Mouse (Mus musculus) forebrain, embryonic 16.5 days (tissue): Measurements from ENCODE around the gene Olfr1493-ps1. TPM values are rescaled to one million over a fixed set of nuclear protein-coding genes. Genes with fewer than 3 reads are reported as not detected.

Experiments used
- ATAC-seq: fragments of 200-750 bp; cut with Nextera tagmentation; 2 replicates; pipeline ENCODE4 v1.8.0; 2017; ENCODE audit warnings: mild to moderate bottlenecking, moderate library complexity
- H3K27ac ChIP-seq: fragments of 300-500 bp; sonication (generic); 2 replicates; pipeline ENCODE4 v1.5.1; 2014; ENCODE audit warnings: low read length, control low read depth
- H3K27me3 ChIP-seq: fragments of 300-500 bp; sonication (generic); replicated peaks from 2 replicates; pipeline ENCODE4 v1.6.1; 2014; ENCODE audit warnings: low read length; ENCODE audit not compliant: control insufficient read depth, insufficient read depth
- H3K36me3 ChIP-seq: fragments of 300-500 bp; sonication (generic); 2 replicates; pipeline ENCODE4 v1.6.1; 2014; ENCODE audit not compliant: control insufficient read depth, insufficient read depth
- H3K4me1 ChIP-seq: fragments of 300-500 bp; sonication (generic); replicated peaks from 2 replicates; pipeline ENCODE4 v1.6.1; 2014; ENCODE audit warnings: low read length; ENCODE audit not compliant: control insufficient read depth, insufficient read depth
- H3K4me2 ChIP-seq: fragments of 300-500 bp; sonication (generic); 2 replicates; pipeline ENCODE4 v1.6.1; 2014; ENCODE audit warnings: mild to moderate bottlenecking, low read length, control low read depth
- H3K4me3 ChIP-seq: fragments of 300-500 bp; sonication (generic); replicated peaks from 2 replicates; pipeline ENCODE4 v1.5.1; 2014; ENCODE audit warnings: mild to moderate bottlenecking, low read length, control low read depth
- H3K9ac ChIP-seq: fragments of 300-500 bp; sonication (generic); replicated peaks from 2 replicates; pipeline ENCODE4 v1.6.1; 2014; ENCODE audit warnings: low read depth, low read length, control low read depth
- H3K9me3 ChIP-seq: fragments of 300-500 bp; sonication (generic); 2 replicates; pipeline ENCODE4 v1.6.1; 2016; ENCODE audit warnings: low read length; ENCODE audit not compliant: control insufficient read depth
- WGBS: fragments of 180-500 bp; shearing (Covaris S2); extraction: QIAGEN DNeasy Blood & Tissue Kit; methylation state at CpG from one replicate; pipeline ENCODE4 v1.1.7; 2014; 5-methylcytosine and 5-hydroxymethylcytosine counted together
- polyA plus RNA-seq: library from polyadenylated mRNA; unstranded; fragments of >200 nt; fragmentation: Nextera tagmentation; extraction: Ambion mirVana; gene quantifications from 2 replicates; pipeline ENCODE4 v1.2.1, GENCODE M21; 2015

Olfr1493-ps1 gene
- not detected in 2 replicates for polyA plus RNA-seq

DNA sequence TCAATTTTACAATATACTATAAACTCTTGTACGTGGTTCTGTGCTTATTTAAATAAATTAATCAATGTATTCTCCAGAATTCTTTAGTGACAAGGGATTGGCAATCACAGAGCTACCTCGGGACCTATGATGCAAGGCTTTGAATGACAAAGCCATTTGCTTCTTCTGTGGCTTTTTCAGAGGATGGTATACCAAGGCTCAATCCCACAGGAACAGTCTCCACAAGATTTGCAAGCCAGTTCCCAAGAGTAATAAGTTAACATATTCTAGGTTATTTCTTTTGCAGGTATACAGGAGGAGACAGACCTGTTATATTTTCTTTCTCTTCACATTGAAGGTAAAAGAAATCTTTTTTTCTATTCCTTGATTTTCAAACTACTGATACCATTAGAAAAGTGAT is at the start of gene Olfr1493-ps1:
Olfr1493-ps1 (plus strand) TSS at position 301 of the 400 bp plus-strand sequence.
- no peak within 1 kb of the TSS for H3K9ac ChIP-seq
- H3K4me2 ChIP-seq, result no peak within 1 kb of the TSS
- ATAC-seq, result no peak
- H3K36me3 ChIP-seq, result no peaks in the 10 kb centered on the region
- 51% methylated on average over 2 of the region's 2 CpGs for WGBS
- no peak within 1 kb of the TSS for H3K27ac ChIP-seq
- H3K9me3 ChIP-seq, result no peaks in the 10 kb centered on the region
- H3K4me3 ChIP-seq, result no peak within 1 kb of the TSS
- H3K4me1 ChIP-seq, result no peaks in the 10 kb centered on the region
- no peaks in the 10 kb centered on the region for H3K27me3 ChIP-seq

- no peak within 1 kb of the TSS for H3K9ac ChIP-seq
- no peak within 1 kb of the TSS for H3K4me2 ChIP-seq
- WGBS, result 81% methylated on average over 3 of the region's 3 CpGs
- no peaks in the 10 kb centered on the region for H3K36me3 ChIP-seq
- no peaks in the 10 kb centered on the region for H3K27me3 ChIP-seq
- no peak for ATAC-seq
- no peaks in the 10 kb centered on the region for H3K4me1 ChIP-seq
- H3K4me3 ChIP-seq, result no peak within 1 kb of the TSS
- H3K9me3 ChIP-seq, result no peaks in the 10 kb centered on the region
- H3K27ac ChIP-seq, result no peak within 1 kb of the TSS
Measured at GRCm38 (mm10) chr19:13696968-13697367, 26.1 kb upstream of the Olfr1493-ps1 start, which contains the start of gene Olfr1491. Olfr1491 (plus strand) TSS chr19:13697268.

- H3K27me3 ChIP-seq, result no peaks in the 10 kb centered on the region
- no peaks in the 10 kb centered on the region for H3K4me1 ChIP-seq
- no peak within 1 kb of the TSS for H3K9ac ChIP-seq
- H3K4me3 ChIP-seq, result no peak within 1 kb of the TSS
- H3K9me3 ChIP-seq, result no peaks in the 10 kb centered on the region
- no peak within 1 kb of the TSS for H3K4me2 ChIP-seq
- no peaks in the 10 kb centered on the region for H3K36me3 ChIP-seq
- 98% methylated on average over 4 of the region's 4 CpGs for WGBS
- no peak within 1 kb of the TSS for H3K27ac ChIP-seq
- no peak for ATAC-seq
Measured at GRCm38 (mm10) chr19:13739428-13739827, 16.4 kb downstream of the Olfr1493-ps1 start, which contains the start of gene Olfr1494. Olfr1494 (plus strand) TSS chr19:13739728.

DNA sequence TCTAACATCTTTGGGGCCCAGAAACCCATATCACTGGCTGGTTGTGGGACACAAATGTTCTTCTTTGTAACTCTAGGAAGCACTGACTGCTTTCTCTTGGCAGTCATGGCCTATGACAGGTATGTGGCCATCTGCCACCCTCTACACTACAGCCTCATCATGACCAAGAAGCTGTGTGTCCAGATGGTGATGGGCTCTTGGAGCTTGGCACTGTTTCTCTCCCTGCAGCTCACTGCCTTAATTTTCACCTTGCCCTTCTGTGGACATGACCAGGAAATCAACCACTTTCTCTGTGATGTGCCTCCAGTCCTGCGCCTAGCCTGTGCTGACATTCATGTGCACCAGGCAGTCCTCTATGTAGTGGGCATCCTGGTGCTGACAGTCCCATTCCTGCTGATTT is 26.3 kb downstream of the Olfr1493-ps1 start:
- H3K4me2 ChIP-seq, result no peak overlapping the region
- H3K27me3 ChIP-seq, result no peaks in the 10 kb centered on the region
- WGBS, result 92% methylated on average over 1 of the region's 1 CpGs
- no peaks in the 10 kb centered on the region for H3K4me1 ChIP-seq
- no peak overlapping the region for H3K9ac ChIP-seq
- H3K9me3 ChIP-seq, result no peaks in the 10 kb centered on the region
- no peak for ATAC-seq
- H3K27ac ChIP-seq, result no peak overlapping the region
- no peak overlapping the region for H3K4me3 ChIP-seq
- H3K36me3 ChIP-seq, result no peaks in the 10 kb centered on the region

- Histone ChIP-seq H3K9ac (no peak within 1 kb of the TSS), H3K27me3 (no peaks in the 10 kb centered on the region), H3K9me3 (no peaks in the 10 kb centered on the region), H3K27ac (no peak within 1 kb of the TSS), H3K4me2 (no peak within 1 kb of the TSS), H3K36me3 (no peaks in the 10 kb centered on the region), H3K4me1 (no peaks in the 10 kb centered on the region), H3K4me3 (no peak within 1 kb of the TSS)
- no peak for ATAC-seq
- WGBS, result 78% methylated on average over 3 of the region's 3 CpGs
Measured at GRCm38 (mm10) chr19:13764306-13764705, 41.2 kb downstream of the Olfr1493-ps1 start, which contains the start of gene Olfr1495. Olfr1495 (plus strand) TSS chr19:13764606.

DNA sequence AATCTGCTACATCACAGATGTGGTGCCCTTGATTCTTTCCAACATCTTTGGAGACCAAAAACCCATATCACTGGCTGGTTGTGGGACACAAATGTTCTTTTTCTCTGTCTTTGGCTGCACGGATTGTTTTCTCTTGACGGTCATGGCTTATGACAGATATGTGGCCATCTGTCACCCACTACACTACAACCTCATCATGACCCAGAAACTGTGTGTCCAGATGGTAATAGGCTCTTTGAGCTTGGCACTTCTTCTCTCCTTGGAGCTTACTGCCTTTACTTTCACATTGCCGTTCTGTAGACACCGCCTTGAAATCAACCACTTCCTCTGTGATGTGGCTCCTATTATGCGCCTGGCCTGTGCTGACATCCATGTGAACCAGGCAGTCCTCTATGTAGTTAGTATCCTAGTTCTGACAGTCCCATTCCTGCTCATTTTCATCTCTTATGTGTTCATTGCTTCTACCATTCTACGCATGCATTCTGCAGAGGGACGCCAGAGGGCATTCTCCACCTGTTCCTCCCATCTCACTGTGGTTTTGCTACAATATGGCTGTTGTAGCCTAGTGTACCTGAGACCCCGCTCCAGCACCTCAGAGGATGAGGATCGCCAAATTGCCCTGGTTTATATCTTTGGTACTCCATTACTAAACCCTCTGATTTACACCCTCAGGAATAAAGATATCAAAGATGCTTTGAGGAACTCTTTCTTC is 45.6 kb downstream of the Olfr1493-ps1 start:
- ATAC-seq, result no peak
- Histone ChIP-seq H3K9me3 (no peaks in the 10 kb centered on the region), H3K9ac (no peak overlapping the region), H3K27ac (no peak overlapping the region), H3K4me3 (no peak overlapping the region), H3K4me1 (no peaks in the 10 kb centered on the region), H3K36me3 (no peaks in the 10 kb centered on the region), H3K4me2 (no peak overlapping the region), H3K27me3 (no peaks in the 10 kb centered on the region)
- WGBS, result 95% methylated on average over 9 of the region's 9 CpGs

DNA sequence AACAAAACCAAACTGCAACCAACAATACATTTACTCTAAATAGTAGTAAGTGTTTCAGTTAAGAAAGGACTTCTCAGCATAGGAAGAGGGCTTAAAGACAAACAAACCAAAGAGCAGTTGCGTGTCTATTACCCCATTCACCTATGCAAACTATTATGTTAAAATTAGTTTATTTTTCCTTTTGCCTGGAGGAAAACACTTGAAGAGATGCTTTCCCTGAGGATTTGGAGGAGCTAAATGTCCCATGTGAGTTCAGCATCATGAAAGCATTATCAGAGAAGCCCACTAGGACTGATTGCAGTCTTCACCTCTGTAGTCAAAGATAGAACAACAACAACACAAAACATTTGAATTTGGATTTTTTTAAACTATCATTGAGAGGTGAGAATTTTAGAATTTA is 54.5 kb downstream of the Olfr1493-ps1 start, which contains the start of gene Olfr1496:
Olfr1496 (plus strand) TSS at position 301 of the 400 bp plus-strand sequence.
- H3K4me2 ChIP-seq, result no peak within 1 kb of the TSS
- H3K27ac ChIP-seq, result no peak within 1 kb of the TSS

More for the DNA sequence above, 54.5 kb downstream of the Olfr1493-ps1 start, which contains the start of gene Olfr1496:
- Histone ChIP-seq H3K36me3 (no peaks in the 10 kb centered on the region), H3K27me3 (no peaks in the 10 kb centered on the region), H3K4me1 (no peaks in the 10 kb centered on the region), H3K4me3 (no peak within 1 kb of the TSS), H3K9ac (no peak within 1 kb of the TSS), H3K9me3 (no peaks in the 10 kb centered on the region)
- whole genome bisulfite sequencing, result 93% methylated on average over 1 of the region's 1 CpGs
- no peak for ATAC-seq

Other genes with a start within 250 kb of the Olfr1493-ps1 start
- not detected in 2 replicates for gene Olfr1475, start 243.1 kb upstream of the Olfr1493-ps1 start, polyA plus RNA-seq
- gene Olfr1477, start 222.7 kb upstream of the Olfr1493-ps1 start, polyA plus RNA-seq, result not detected in 2 replicates
- not detected in 2 replicates for gene Olfr1480, start 195.4 kb upstream of the Olfr1493-ps1 start, polyA plus RNA-seq
- gene Olfr1484, start 139.8 kb upstream of the Olfr1493-ps1 start, polyA plus RNA-seq, result not detected in 2 replicates
- not detected in 2 replicates for gene Olfr1487, start 105.9 kb upstream of the Olfr1493-ps1 start, polyA plus RNA-seq
- not detected in 2 replicates for gene Olfr1489, start 91.7 kb upstream of the Olfr1493-ps1 start, polyA plus RNA-seq
- not detected in 2 replicates for gene Olfr1490, start 72.2 kb upstream of the Olfr1493-ps1 start, polyA plus RNA-seq
- gene Olfr1491, start 26.0 kb upstream of the Olfr1493-ps1 start, polyA plus RNA-seq, result not detected in 2 replicates
- gene Olfr1494, start 16.4 kb downstream of the Olfr1493-ps1 start, polyA plus RNA-seq, result not detected in 2 replicates
- not detected in 2 replicates for gene Olfr1495, start 41.3 kb downstream of the Olfr1493-ps1 start, polyA plus RNA-seq
- not detected in 2 replicates for gene Olfr1496, start 54.6 kb downstream of the Olfr1493-ps1 start, polyA plus RNA-seq
- not detected in 2 replicates for gene Olfr1497, start 74.9 kb downstream of the Olfr1493-ps1 start, polyA plus RNA-seq
- gene Olfr1499, start 96.2 kb downstream of the Olfr1493-ps1 start, polyA plus RNA-seq, result not detected in 2 replicates
- gene Olfr1500, start 107.2 kb downstream of the Olfr1493-ps1 start, polyA plus RNA-seq, result not detected in 2 replicates
- not detected in 2 replicates for gene Olfr1501, start 127.4 kb downstream of the Olfr1493-ps1 start, polyA plus RNA-seq
- gene Olfr1502, start 138.5 kb downstream of the Olfr1493-ps1 start, polyA plus RNA-seq, result not detected in 2 replicates
- gene Olfr1504, start 174.7 kb downstream of the Olfr1493-ps1 start, polyA plus RNA-seq, result not detected in 2 replicates
- not detected in 2 replicates for gene Olfr1505, start 190.3 kb downstream of the Olfr1493-ps1 start, polyA plus RNA-seq